Mouse (Mus musculus): ENCODE results near the gene Clic1.

The Clic1 gene

GRCm38 (mm10) chr17:35045807-35046680, 3.7 kb upstream of the Clic1 start:
- DNase-seq (ENCODE audit: extremely low spot score): no peak

- peak; percentile 99 for DNase-seq (ENCODE audit: extremely low spot score)
These were observed 2.9 kb upstream of the Clic1 start, which contains the start of gene Msh5 for GRCm38 (mm10) chr17:35046681-35047455. Gene Msh5 (minus strand): TSS chr17:35046745.

GRCm38 (mm10) chr17:35047688-35048087, 2.1 kb upstream of the Clic1 start:
- no peak for DNase-seq (ENCODE audit: extremely low spot score)

- peak; percentile 39 for DNase-seq (ENCODE audit: extremely low spot score)
These were observed 1.4 kb upstream of the Clic1 start for GRCm38 (mm10) chr17:35048149-35048931.

GRCm38 (mm10) chr17:35048932-35049440, 780 bp upstream of the Clic1 start:
- no peak for DNase-seq (ENCODE audit: extremely low spot score)

GRCm38 (mm10) chr17:35050126-35050750, 472 bp downstream of the Clic1 start:
- DNase-seq (ENCODE audit: extremely low spot score): peak; percentile 81

GRCm38 (mm10) chr17:35051156-35052086, 1.7 kb downstream of the Clic1 start:
- DNase-seq (ENCODE audit: extremely low spot score): peak; percentile 79

- DNase-seq (ENCODE audit: extremely low spot score): no peak
These were observed 2.6 kb downstream of the Clic1 start for GRCm38 (mm10) chr17:35052271-35052798.

- DNase-seq (ENCODE audit: extremely low spot score): no peak
These were observed 6.1 kb downstream of the Clic1 start for GRCm38 (mm10) chr17:35055691-35056495.

- no peak for DNase-seq (ENCODE audit: extremely low spot score)
These were observed 7.3 kb downstream of the Clic1 start for GRCm38 (mm10) chr17:35057090-35057489.

- DNase-seq (ENCODE audit: extremely low spot score): no peak
These were observed 8.6 kb downstream of the Clic1 start for GRCm38 (mm10) chr17:35058316-35058715.

GRCm38 (mm10) chr17:35058911-35059892, 9.4 kb downstream of the Clic1 start, which contains the start of gene Ddah2:
Gene Ddah2 (plus strand): TSS chr17:35059035.
- DNase-seq (ENCODE audit: extremely low spot score): peak; percentile 95

- no peak for DNase-seq (ENCODE audit: extremely low spot score)
These were observed 10.3 kb downstream of the Clic1 start for GRCm38 (mm10) chr17:35060071-35060470.

- no peak for DNase-seq (ENCODE audit: extremely low spot score)
These were observed 11.1 kb downstream of the Clic1 start for GRCm38 (mm10) chr17:35060737-35061297.

- no peak for DNase-seq (ENCODE audit: extremely low spot score)
These were observed 11.5 kb downstream of the Clic1 start for GRCm38 (mm10) chr17:35061299-35061698.

- no peak for DNase-seq (ENCODE audit: extremely low spot score)
These were observed 13.7 kb downstream of the Clic1 start for GRCm38 (mm10) chr17:35063466-35063865.

- no peak for DNase-seq (ENCODE audit: extremely low spot score)
These were observed 14.7 kb downstream of the Clic1 start for GRCm38 (mm10) chr17:35064378-35064877.

All from embryo, embryonic 9.5 days (tissue).